Mouse (Mus musculus): ENCODE measurements at regions not wholly inside any gene's neighbourhood (a gene's known extent, or its start where the extent isn't known, plus 50 kb on each side); places are given as distances from the start of the nearest gene placed in this dataset.

DNA sequence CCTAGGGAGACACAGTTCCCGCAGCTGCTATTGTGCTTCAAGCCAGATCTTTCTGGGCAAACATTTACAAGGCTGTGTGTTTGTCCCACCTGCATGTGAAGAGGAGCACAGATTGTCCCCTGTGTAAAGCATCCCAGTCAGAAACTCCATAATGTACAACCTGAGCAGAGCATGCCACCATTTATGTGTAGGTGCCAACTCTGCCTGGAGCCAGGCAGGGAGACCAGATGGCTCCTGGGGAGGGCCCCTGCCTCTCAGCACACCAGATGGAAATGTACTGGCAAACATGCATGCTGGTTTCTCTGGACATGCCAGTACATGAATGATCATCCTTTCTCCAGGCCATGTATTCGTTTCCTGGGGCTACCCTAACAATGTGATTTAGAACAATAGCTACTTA, 98.6 kb upstream of the Foxp3 start:
- DNase-seq (ENCODE audit: extremely low spot score), result no peak

DNA sequence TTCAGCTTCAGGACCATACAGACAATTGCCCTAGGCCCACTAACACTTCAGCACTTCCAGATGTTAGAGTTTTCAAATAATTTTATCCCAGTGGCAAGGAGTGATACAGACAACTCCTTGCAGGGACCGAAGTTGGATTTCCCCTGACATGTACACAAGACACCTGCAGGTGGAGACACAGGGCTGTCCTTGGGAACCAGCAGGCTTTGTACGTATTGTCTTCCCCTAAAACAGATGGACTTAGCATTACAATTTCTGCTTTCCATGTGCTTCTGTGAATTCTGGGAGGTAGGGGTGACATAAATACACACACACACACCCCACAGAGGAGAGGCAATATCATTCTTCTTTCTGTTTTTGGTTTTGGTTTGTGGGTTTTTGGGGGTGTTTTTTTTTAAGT, 98.2 kb upstream of the Usp27x start:
- DNase-seq (ENCODE audit: extremely low spot score), result peak; percentile 14

DNA sequence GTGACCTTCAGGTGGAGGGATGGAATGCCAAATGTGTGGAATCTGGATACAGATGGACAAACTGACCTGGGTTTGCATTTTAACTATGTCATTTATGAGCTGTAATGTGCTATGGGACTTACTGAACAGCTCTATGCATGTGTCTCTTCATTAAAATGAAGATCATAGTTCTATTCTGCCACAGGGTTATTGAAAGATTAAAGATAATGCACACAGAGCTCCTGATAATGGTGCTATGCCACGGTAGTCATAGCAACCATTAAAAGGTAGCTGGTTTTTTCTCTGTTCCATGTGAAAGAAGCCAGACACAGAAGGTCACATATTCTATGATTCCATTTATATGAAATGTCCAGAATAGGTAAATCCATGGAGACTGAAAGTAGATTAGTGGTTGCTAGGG, 94.2 kb upstream of the Usp27x start:
- no peak for DNase-seq (ENCODE audit: extremely low spot score)

DNA sequence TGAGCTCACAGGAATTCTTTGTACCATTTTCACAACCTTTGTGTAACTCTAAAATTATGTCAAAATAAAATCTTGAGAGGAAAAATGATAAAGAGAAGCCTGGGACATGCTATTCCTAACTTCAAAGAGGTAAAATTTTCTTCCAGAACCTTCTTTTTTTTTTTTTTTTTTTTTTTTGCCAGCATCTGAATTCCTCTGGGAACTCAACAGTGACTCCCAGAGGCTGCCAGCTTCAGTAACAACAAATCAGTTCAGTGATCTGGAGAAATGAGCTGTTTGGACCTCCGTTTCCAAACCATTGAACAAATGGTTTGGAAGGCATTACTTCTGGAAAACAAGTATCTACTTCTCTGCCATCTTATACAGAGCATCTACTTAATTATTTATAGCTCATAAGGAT, 92.4 kb upstream of the Usp27x start:
- no peak for DNase-seq (ENCODE audit: extremely low spot score)

DNA sequence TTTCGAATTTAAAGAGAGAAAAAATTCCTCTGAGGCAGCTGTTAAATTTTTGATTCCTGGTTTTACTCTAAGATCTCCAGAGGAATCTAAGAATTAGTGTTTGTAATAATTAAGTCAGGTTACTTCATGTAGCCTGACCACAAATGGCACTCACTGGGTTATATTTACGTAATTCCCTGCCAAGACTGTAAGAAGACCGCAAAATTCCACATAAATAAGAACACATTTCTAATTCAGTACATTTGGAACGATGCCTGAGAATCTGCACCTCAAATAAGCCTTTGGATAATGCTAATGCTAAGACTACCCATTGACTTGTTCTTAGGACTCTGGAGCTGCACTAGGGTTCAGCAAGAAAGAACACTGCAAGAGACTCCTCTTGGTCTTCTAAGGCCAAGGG, 81.2 kb upstream of the Usp27x start:
- DNase-seq (ENCODE audit: extremely low spot score), result no peak

DNA sequence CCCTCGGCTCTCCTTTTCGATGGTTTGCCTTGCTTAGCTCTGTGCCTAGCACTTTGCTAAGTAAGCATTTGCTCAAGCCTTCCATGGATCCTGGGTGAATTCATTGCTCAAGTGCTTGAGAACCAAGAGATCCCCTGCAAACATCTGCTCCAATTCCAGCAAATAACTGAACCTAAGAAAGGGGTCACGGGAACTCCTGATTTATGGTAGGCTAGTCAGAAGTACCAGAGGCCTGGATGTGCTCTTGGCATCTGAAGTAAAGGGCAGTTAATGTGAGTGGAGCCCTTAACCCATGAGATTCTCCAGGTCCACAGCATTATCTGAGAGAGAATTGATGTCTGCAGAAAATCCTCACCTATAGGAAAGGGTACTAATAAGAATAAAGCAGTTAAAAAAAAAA, 69.4 kb upstream of the Usp27x start:
- peak; percentile 2 for DNase-seq (ENCODE audit: extremely low spot score)

DNA sequence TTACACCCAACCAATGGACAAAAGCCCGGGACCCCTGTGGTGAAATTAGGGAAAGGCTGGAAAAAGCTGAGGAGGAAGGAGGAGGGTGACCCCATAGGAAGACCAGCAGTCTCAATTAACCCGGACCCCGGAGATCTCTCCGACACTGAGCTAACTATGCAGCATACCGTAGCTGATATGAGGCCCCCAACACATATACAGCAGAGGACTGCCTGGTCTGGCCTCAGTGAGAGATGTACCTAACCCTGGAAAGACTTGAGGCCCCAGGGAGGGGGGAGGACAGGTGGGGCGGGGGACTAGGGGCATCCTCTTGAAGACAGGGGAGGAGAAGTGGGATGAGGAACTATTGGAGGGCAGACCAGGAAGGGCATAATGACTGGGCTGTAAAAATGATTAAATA, 69.0 kb upstream of the Usp27x start:
- DNase-seq (ENCODE audit: extremely low spot score), result peak; percentile 7

DNA sequence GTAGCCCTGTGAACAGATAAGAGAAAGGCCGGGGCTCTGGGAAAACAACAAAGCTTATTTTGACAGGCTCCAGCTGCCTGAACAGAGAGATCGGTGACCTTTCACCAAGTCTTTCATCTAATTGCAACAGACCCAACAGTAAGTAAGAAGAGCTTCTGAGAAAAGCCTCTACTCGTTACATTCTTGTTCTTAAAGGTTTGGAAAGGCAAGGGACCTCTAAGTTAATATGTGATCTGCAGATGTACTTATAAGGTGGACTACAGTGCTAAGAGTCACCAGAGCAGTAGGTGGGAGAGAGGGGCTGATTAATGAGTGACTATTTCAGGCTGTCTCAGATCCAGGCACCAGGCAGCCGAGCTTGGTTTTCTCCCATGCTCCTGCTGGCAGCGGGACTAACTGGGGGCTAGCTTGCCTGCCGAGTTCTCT, 68.4 kb upstream of the Usp27x start:
- DNase-seq (ENCODE audit: extremely low spot score), result peak; percentile 39

DNA sequence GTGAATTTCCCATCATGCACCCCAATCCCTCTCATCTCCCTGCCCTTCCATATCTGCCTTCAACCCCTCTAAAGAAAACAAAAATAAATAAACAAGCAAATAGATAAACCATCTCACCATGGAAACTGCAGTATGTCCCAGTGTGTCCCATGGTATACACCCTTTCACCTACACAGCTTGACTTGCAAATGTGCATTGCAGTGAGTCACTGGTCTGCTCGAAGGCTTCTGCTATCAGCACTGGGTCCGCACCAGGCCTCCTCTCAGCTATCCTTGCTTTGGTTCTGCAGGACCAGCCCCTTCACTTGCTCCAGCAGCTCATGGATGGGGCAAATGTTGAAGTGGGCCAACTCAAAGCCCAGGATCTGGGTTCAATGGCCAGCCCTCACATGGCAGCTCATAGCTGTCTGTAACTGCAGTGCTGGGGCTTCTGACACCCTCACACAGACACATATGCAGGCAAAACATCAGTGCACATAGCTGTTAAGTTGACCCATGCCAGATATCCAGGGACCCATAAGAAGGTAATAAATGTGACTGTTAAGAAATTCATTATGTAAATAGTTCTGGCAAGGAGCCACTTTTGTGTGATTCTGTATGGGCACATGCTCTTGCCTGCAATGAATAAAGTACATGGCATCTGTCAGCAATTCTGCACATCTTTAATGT, 59.9 kb upstream of the Usp27x start:
- no peak for DNase-seq (ENCODE audit: extremely low spot score)

DNA sequence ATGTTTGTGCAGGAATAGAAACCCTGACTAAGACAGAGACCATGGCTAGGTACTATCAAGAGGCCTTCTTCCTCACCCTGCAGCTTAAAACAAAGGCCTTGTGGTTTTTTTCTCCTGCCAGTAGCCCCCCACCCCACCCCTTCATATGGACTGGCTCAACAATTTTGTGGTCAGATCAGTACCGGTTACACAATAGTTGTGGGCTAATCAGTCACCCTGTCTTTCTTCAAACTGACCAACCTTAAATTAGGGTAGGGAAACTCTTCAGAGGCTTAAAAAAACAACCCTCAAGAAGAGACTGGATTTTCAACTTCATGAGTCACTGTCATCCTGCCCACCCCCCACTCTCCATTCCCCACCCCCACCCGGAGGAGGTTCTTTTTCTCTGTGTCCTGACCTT, 58.6 kb upstream of the Usp27x start:
- no peak for DNase-seq (ENCODE audit: extremely low spot score)

DNA sequence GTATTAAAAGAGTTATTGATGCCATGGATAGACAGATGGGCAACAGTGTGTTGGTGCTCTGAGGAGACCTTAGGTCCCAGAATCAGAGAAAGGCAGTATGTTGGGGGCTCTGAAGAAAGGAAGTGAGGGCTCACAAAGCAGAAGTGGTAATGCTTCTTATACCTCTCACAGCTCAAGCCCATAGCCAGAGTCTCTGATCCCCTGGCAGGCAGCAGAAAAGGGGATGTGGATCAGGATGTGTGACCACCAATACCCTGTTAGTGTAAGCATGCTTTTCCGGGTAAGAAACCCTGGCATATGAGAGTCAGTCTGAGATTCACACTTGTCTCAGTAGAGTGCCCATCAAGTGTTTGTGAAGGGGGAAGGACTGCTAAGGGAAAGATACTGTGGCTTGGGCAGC, 54.8 kb upstream of the Usp27x start:
- DNase-seq (ENCODE audit: extremely low spot score), result no peak

DNA sequence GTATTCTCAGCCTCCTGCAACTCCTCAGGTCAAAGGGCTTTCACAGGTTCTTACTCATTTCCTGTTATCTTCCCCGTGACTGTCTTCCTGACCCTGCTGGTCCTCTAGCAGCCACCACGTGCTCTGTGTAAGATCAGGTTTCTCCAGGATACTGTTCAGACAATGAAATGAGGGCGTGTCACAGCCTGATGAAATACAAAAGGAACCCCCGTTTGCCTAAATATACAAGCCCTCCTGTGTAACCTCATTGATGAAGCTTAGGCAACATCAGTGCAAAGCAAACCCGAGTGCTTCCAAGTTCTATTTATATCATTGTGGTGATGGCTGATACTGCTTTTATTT, 53.9 kb upstream of the Usp27x start:
- no peak for DNase-seq (ENCODE audit: extremely low spot score)

DNA sequence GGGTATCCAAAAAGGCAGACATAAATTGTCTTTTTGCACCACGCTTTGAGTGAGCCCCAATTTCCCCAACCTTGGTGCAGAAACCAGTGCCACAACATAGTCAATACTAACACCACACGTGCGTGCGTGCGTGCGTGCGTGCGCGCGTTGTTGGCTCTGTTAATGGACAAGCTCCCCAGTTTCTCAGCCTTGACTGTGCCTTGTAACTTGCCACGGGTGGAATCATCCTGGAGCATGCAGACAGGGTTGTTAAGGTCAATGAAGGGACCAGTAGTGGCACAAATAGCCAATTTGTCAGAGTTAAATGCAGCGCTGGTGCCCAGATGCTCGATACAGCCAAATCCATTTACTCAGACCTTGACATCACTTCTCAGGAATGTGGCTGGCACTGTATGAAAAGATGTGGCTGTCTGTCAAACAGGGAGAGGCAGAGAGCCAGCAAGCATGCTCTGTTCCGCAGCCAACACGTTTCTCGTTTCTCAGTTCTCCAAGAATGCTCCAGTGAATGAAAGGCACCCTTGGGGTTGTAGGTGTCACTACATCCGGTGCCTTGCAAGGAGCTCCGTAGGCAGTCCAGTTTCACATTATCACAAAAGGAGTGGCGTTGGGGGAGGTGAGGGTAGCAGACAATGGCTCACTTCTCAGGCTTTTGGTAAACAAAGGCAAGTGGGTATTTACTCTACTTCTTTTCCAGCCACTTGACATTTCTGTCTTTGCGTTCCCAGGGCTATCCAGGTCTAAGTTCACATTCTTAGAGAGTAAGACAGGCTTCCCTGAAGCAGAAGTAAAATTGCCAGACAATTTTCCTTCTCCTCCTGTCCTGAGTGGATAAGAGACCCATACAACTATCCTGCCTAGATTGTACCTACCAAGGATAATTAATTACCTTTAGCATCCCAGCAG, 53.2 kb upstream of the Usp27x start:
- DNase-seq (ENCODE audit: extremely low spot score), result no peak
